Mouse (Mus musculus) E14TG2a.4 (cell line): ENCODE measurements at regions not wholly inside any gene's neighbourhood (a gene's known extent, or its start where the extent isn't known, plus 50 kb on each side); places are given as distances from the start of the nearest gene placed in this dataset.

Experiments
- CTCF ChIP-seq: conservative IDR thresholded peaks from 2 replicates; pipeline ENCODE4 v1.5.1; 2014; ENCODE audit warnings: low read length
- POU5F1 ChIP-seq: IDR thresholded peaks from 2 replicates; pipeline ENCODE4 v1.6.1; 2014; ENCODE audit warnings: low read length, borderline replicate concordance

- TF ChIP-seq CTCF: peak; percentile 88
- no peak for TF ChIP-seq POU5F1
These were observed 142.4 kb downstream of the Mtx3 start for GRCm38 (mm10) chr13:92986719-92987553.
